Mouse (Mus musculus): Measurements from ENCODE around the gene Prrc2b.

DNA sequence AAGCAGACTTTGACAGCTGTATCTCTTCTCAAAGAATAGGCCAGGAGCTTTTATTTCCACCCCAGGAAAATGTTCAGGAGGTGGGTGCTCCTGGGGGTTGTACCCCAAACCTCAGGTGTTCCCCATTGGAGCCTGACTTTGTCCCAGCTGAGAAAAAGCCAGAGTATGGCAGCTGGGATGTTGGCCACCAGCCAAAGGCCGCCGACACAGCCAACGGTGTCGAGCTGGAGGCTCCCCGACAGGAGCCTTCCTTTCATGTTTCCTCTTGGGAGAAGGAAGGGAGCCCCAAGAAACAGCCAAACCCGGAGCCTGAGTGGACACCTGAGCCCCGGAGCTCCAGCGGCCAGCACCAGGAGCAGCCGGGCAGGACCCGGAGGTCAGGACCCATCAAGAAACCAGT is 62.1 kb downstream of the Prrc2b start:
- TF ChIP-seq CTCF (IDR thresholded peaks at IDR 0.05; ENCODE audit: control insufficient read depth, insufficient read depth, low read length), result no peak
- no peak for TF ChIP-seq POLR2A (IDR thresholded peaks at IDR 0.05; ENCODE audit: borderline replicate concordance, control insufficient read depth, low read depth, low read length)
